Mouse (Mus musculus) neural tube, embryonic 12.5 days (tissue): ENCODE results near the gene Vmn2r8. TPM values are rescaled to one million over a fixed set of nuclear protein-coding genes. Genes with fewer than 3 reads are reported as not detected.
"Not testable (repeated sequence)": the region's sequence is repeated elsewhere in the genome, so short reads cannot be mapped to it uniquely, and the experiment has no call there.

Source experiments
- ATAC-seq: fragments of 200-750 bp; cut with Nextera tagmentation; 2 replicates; pipeline ENCODE4 v1.8.0; 2017; ENCODE audit warnings: low read depth, mild to moderate bottlenecking, moderate TSS enrichment, moderate library complexity; ENCODE audit not compliant: low FRiP score
- H3K27ac ChIP-seq: fragments of 300-500 bp; sonication (generic); 2 replicates; pipeline ENCODE4 v1.5.1; 2016
- H3K27me3 ChIP-seq: fragments of 300-500 bp; sonication (generic); replicated peaks from 2 replicates; pipeline ENCODE4 v1.6.1; 2016; ENCODE audit warnings: mild to moderate bottlenecking
- H3K36me3 ChIP-seq: fragments of 300-500 bp; sonication (generic); 2 replicates; pipeline ENCODE4 v1.6.1; 2016; ENCODE audit warnings: mild to moderate bottlenecking
- H3K4me1 ChIP-seq: fragments of 300-500 bp; sonication (generic); 2 replicates; pipeline ENCODE4 v1.6.1; 2016
- H3K4me2 ChIP-seq: fragments of 300-500 bp; sonication (generic); replicated peaks from 2 replicates; pipeline ENCODE4 v1.6.1; 2016; ENCODE audit warnings: mild to moderate bottlenecking
- H3K4me3 ChIP-seq: fragments of 300-500 bp; sonication (generic); 2 replicates; pipeline ENCODE4 v1.5.1; 2016
- H3K9ac ChIP-seq: fragments of 300-500 bp; sonication (generic); 2 replicates; pipeline ENCODE4 v1.6.1; 2016; ENCODE audit warnings: mild to moderate bottlenecking
- H3K9me3 ChIP-seq: fragments of 300-500 bp; sonication (generic); 2 replicates; pipeline ENCODE4 v1.6.1; 2016; ENCODE audit warnings: mild to moderate bottlenecking
- WGBS: fragments of 180-500 bp; shearing (Covaris S2); methylation state at CpG from one replicate; pipeline ENCODE4 v1.1.7; 2016; 5-methylcytosine and 5-hydroxymethylcytosine counted together
- polyA plus RNA-seq: library from polyadenylated mRNA; unstranded; fragments of >200 nt; fragmentation: Nextera tagmentation; extraction: Ambion mirVana; gene quantifications from 2 replicates; pipeline ENCODE4 v1.2.1, GENCODE M21; 2016

Gene Vmn2r8
- not detected in 2 replicates for polyA plus RNA-seq

- not testable (repeated sequence) for H3K9ac ChIP-seq, H3K4me1 ChIP-seq, H3K36me3 ChIP-seq, H3K4me3 ChIP-seq, H3K9me3 ChIP-seq, ATAC-seq, H3K27ac ChIP-seq, H3K27me3 ChIP-seq, H3K4me2 ChIP-seq
- WGBS: 75% methylated on average over 2 of the region's 2 CpGs
Observed at GRCm38 (mm10) chr5:108808750-108809149, at the start of gene Vmn2r8. TSS of gene Vmn2r8 (minus strand) at chr5:108808850.

- not testable (repeated sequence) for H3K4me1 ChIP-seq, H3K27ac ChIP-seq, H3K4me3 ChIP-seq, H3K27me3 ChIP-seq, H3K36me3 ChIP-seq, ATAC-seq, H3K9ac ChIP-seq, H3K4me2 ChIP-seq, H3K9me3 ChIP-seq
- 75% methylated on average over 1 of the region's 1 CpGs for WGBS
Observed at GRCm38 (mm10) chr5:108852501-108852900, 43.9 kb upstream of the Vmn2r8 start, which contains the start of gene Vmn2r9. TSS of gene Vmn2r9 (minus strand) at chr5:108852601.

GRCm38 (mm10) chr5:108849466-108849865, 40.8 kb upstream of the Vmn2r8 start:
- Histone ChIP-seq H3K4me2 (no peak overlapping the region), H3K4me1 (no peaks in the 10 kb centered on the region), H3K36me3 (no peaks in the 10 kb centered on the region), H3K27me3 (no peaks in the 10 kb centered on the region), H3K9ac (no peak overlapping the region), H3K4me3 (no peak overlapping the region), H3K9me3 (no peaks in the 10 kb centered on the region), H3K27ac (no peak overlapping the region)
- ATAC-seq: no peak
- 37% methylated on average over 1 of the region's 1 CpGs for WGBS

- H3K27ac ChIP-seq: no peak overlapping the region
- no peak overlapping the region for H3K4me2 ChIP-seq
- no peak overlapping the region for H3K9ac ChIP-seq
- H3K4me3 ChIP-seq: no peak overlapping the region
- ATAC-seq: no peak
- H3K9me3 ChIP-seq: no peaks in the 10 kb centered on the region
- no peaks in the 10 kb centered on the region for H3K4me1 ChIP-seq
- 72% methylated on average over 1 of the region's 1 CpGs for WGBS
- H3K36me3 ChIP-seq: no peaks in the 10 kb centered on the region
- H3K27me3 ChIP-seq: no peaks in the 10 kb centered on the region
Observed at GRCm38 (mm10) chr5:108836156-108836555, 27.5 kb upstream of the Vmn2r8 start.

- no peaks in the 10 kb centered on the region for H3K36me3 ChIP-seq
- no peaks in the 10 kb centered on the region for H3K4me1 ChIP-seq
- H3K27ac ChIP-seq: no peak overlapping the region
- no peaks in the 10 kb centered on the region for H3K27me3 ChIP-seq
- no peak overlapping the region for H3K4me3 ChIP-seq
- WGBS: 88% methylated on average over 2 of the region's 2 CpGs
- ATAC-seq: no peak
- no peak overlapping the region for H3K4me2 ChIP-seq
- no peaks in the 10 kb centered on the region for H3K9me3 ChIP-seq
- no peak overlapping the region for H3K9ac ChIP-seq
Observed at GRCm38 (mm10) chr5:108823276-108823675, 14.6 kb upstream of the Vmn2r8 start.

- Histone ChIP-seq H3K4me2 (no peak overlapping the region), H3K36me3 (no peaks in the 10 kb centered on the region), H3K9me3 (no peaks in the 10 kb centered on the region), H3K4me3 (no peak overlapping the region), H3K27ac (no peak overlapping the region), H3K9ac (no peak overlapping the region), H3K27me3 (no peaks in the 10 kb centered on the region), H3K4me1 (no peaks in the 10 kb centered on the region)
- WGBS: 56% methylated on average over 1 of the region's 1 CpGs
- ATAC-seq: no peak
Observed at GRCm38 (mm10) chr5:108803646-108804045, 5.0 kb downstream of the Vmn2r8 start.

- not testable (repeated sequence) for H3K4me1 ChIP-seq, H3K27ac ChIP-seq, H3K4me3 ChIP-seq, H3K9me3 ChIP-seq, H3K9ac ChIP-seq, ATAC-seq, H3K4me2 ChIP-seq, H3K36me3 ChIP-seq, H3K27me3 ChIP-seq
- WGBS: 65% methylated on average over 2 of the region's 2 CpGs
Observed at GRCm38 (mm10) chr5:108795263-108795662, 13.4 kb downstream of the Vmn2r8 start, which contains the start of gene Tmed11. TSS of gene Tmed11 (minus strand) at chr5:108795363.

GRCm38 (mm10) chr5:108790385-108790784, 18.3 kb downstream of the Vmn2r8 start:
- ATAC-seq, H3K36me3 ChIP-seq, H3K27me3 ChIP-seq, H3K9me3 ChIP-seq, H3K4me2 ChIP-seq, H3K4me3 ChIP-seq, H3K4me1 ChIP-seq, H3K9ac ChIP-seq, H3K27ac ChIP-seq: not testable (repeated sequence)
- WGBS: 51% methylated on average over 1 of the region's 1 CpGs

- Histone ChIP-seq H3K36me3 (no peaks in the 10 kb centered on the region), H3K9ac (no peak within 1 kb of the TSS), H3K27ac (no peak within 1 kb of the TSS), H3K4me2 (no peak within 1 kb of the TSS), H3K27me3 (no peaks in the 10 kb centered on the region), H3K4me3 (no peak within 1 kb of the TSS), H3K4me1 (no peaks in the 10 kb centered on the region), H3K9me3 (no peaks in the 10 kb centered on the region)
- WGBS: 77% methylated on average over 40 of the region's 40 CpGs
- no peak for ATAC-seq
Observed at GRCm38 (mm10) chr5:108774630-108775306, 33.9 kb downstream of the Vmn2r8 start, which contains the start of gene Rnf212. TSS of gene Rnf212 (minus strand) at chr5:108774982.

- H3K4me3 ChIP-seq: no peak overlapping the region
- no peaks in the 10 kb centered on the region for H3K4me1 ChIP-seq
- ATAC-seq: no peak
- no peaks in the 10 kb centered on the region for H3K9me3 ChIP-seq
- no peak overlapping the region for H3K4me2 ChIP-seq
- H3K36me3 ChIP-seq: no peaks in the 10 kb centered on the region
- 86% methylated on average over 2 of the region's 2 CpGs for WGBS
- H3K27me3 ChIP-seq: no peaks in the 10 kb centered on the region
- H3K9ac ChIP-seq: no peak overlapping the region
- H3K27ac ChIP-seq: no peak overlapping the region
Observed at GRCm38 (mm10) chr5:108760002-108760401, 48.6 kb downstream of the Vmn2r8 start.

- WGBS: 59% methylated on average over 3 of the region's 3 CpGs
- H3K9me3 ChIP-seq: no peaks in the 10 kb centered on the region
- no peak for ATAC-seq
Observed at GRCm38 (mm10) chr5:108758396-108758795, 50.3 kb downstream of the Vmn2r8 start.

GRCm38 (mm10) chr5:108751258-108751657, 57.4 kb downstream of the Vmn2r8 start:
- H3K36me3 ChIP-seq, H3K9me3 ChIP-seq, H3K9ac ChIP-seq, H3K4me1 ChIP-seq, H3K27ac ChIP-seq, ATAC-seq, H3K4me3 ChIP-seq, H3K4me2 ChIP-seq, H3K27me3 ChIP-seq: not testable (repeated sequence)
- WGBS: 85% methylated on average over 4 of the region's 4 CpGs

More at GRCm38 (mm10) chr5:108758396-108758795, 50.3 kb downstream of the Vmn2r8 start:
- Histone ChIP-seq H3K4me1 (no peaks in the 10 kb centered on the region), H3K4me2 (no peak overlapping the region), H3K4me3 (no peak overlapping the region), H3K27me3 (no peaks in the 10 kb centered on the region), H3K9ac (no peak overlapping the region), H3K27ac (no peak overlapping the region), H3K36me3 (no peaks in the 10 kb centered on the region)
